Mouse (Mus musculus) cerebellum, adult 2 months (tissue): ENCODE results near the gene 1700028P14Rik.

ENCODE experiments used
- CTCF ChIP-seq: fragments of 200-500 bp; IDR thresholded peaks from 2 replicates; pipeline ENCODE4 v1.5.1; 2011; ENCODE audit warnings: low read depth, mild to moderate bottlenecking, control low read depth, low read length, moderate library complexity, borderline replicate concordance; ENCODE audit not compliant: insufficient read depth
- POLR2A ChIP-seq: fragments of 200-500 bp; IDR thresholded peaks from 2 replicates; pipeline ENCODE4 v1.6.1; 2011; ENCODE audit warnings: low read length, control low read depth, borderline replicate concordance; ENCODE audit not compliant: insufficient read depth

GRCm38 (mm10) chr19:23653154-23653553 is 542 bp upstream of the 1700028P14Rik start:
- TF ChIP-seq POLR2A, result no peak
- TF ChIP-seq CTCF, result no peak
